ENCODE assay signal across 17 mouse cellular contexts in the genomic region with DNA sequence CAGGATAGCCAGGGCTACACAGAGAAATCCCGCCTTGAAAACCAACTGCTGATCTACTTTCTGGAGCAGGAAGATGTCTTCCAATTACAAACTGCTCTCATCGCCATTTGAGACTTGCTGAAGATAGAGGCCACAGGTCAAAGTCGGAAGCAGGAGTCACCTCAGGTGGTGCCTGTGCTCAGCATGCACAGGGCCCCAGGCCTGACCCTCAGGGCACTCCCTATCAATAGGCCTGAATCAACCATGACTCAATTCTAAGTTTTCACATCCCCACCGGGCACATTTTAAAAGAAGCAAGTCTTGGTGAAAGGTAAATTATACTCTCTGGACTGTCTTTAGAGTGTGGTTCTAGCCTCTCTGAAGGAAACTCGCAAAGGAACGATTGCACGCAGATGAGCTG. TPM values are rescaled to one million over a fixed set of nuclear protein-coding genes. Genes with fewer than 3 reads are reported as not detected.
DNase-seq lines count a peak whose midpoint lies in the region; ATAC-seq and TF ChIP-seq lines count a peak whose summit lies in the region.
"Had no signal": no experiment of that assay in that cellular context is flagged by ENCODE, and none has a peak within 500 bp of the region (broad histone marks: within the 10 kb centered on the region; RNA-seq: fewer than 3 reads in every experiment).

No protein-coding gene starts in this region.

- no peak for ATAC-seq in hindbrain, embryonic 12.5 days (ENCODE audit: low FRiP score)
- no peak for ATAC-seq in hindbrain, embryonic 11.5 days (ENCODE audit: low FRiP score)
- ATAC-seq in lung, postnatal 0 days: no peak
- no peak for ATAC-seq in intestine, embryonic 16.5 days
- no peak for ATAC-seq in stomach, embryonic 15.5 days (ENCODE audit: insufficient read depth, low FRiP score, low read depth)

- H3K4me1 ChIP-seq in hindbrain, embryonic 12.5 days: peaks cover 66% of the 10 kb centered on the region
- H3K4me1 ChIP-seq in hindbrain, embryonic 11.5 days (replicated peaks; ENCODE audit: control insufficient read depth, insufficient read depth, low read length): peaks cover 14% of the 10 kb centered on the region
- H3K4me1 ChIP-seq in lung, postnatal 0 days (ENCODE audit: insufficient read depth, low read depth, low read length): peaks cover 48% of the 10 kb centered on the region
- H3K4me1 ChIP-seq in intestine, embryonic 16.5 days (ENCODE audit: control insufficient read depth, insufficient read depth, low read length): peaks cover 61% of the 10 kb centered on the region
- peaks cover 57% of the 10 kb centered on the region for H3K4me1 ChIP-seq in stomach, embryonic 15.5 days

- H3K9me3 ChIP-seq in hindbrain, embryonic 12.5 days (replicated peaks): no peaks in the 10 kb centered on the region
- no peaks in the 10 kb centered on the region for H3K9me3 ChIP-seq in hindbrain, embryonic 11.5 days (ENCODE audit: control insufficient read depth, low read length)
- no peaks in the 10 kb centered on the region for H3K9me3 ChIP-seq in lung, postnatal 0 days (ENCODE audit: low read length)
- no peaks in the 10 kb centered on the region for H3K9me3 ChIP-seq in intestine, embryonic 16.5 days (ENCODE audit: control insufficient read depth, low read length)
- H3K9me3 ChIP-seq in stomach, embryonic 15.5 days: no peaks in the 10 kb centered on the region
- H3K9me3 ChIP-seq: forebrain, embryonic 12.5 days; G1E; limb, embryonic 12.5 days had no signal

- no peak for TF ChIP-seq EP300 in lung, postnatal 0 days (IDR thresholded peaks at IDR 0.05)

- H3K36me3 ChIP-seq in hindbrain, embryonic 12.5 days: no peaks in the 10 kb centered on the region
- no peaks in the 10 kb centered on the region for H3K36me3 ChIP-seq in hindbrain, embryonic 11.5 days (ENCODE audit: control insufficient read depth, insufficient read depth, low read length)
- no peaks in the 10 kb centered on the region for H3K36me3 ChIP-seq in lung, postnatal 0 days (ENCODE audit: insufficient read depth, low read length)
- no peaks in the 10 kb centered on the region for H3K36me3 ChIP-seq in intestine, embryonic 16.5 days (ENCODE audit: control insufficient read depth, insufficient read depth, low read length)
- H3K36me3 ChIP-seq in stomach, embryonic 15.5 days: no peaks in the 10 kb centered on the region
- H3K36me3 ChIP-seq: forebrain, embryonic 12.5 days had no signal

- H3K27ac ChIP-seq in hindbrain, embryonic 12.5 days: peak overlapping the region; percentile 5; the same call in 1 of the 2 replicates
- no peak overlapping the region for H3K27ac ChIP-seq in hindbrain, embryonic 11.5 days (ENCODE audit: low read depth, low read length)
- H3K27ac ChIP-seq in lung, postnatal 0 days (ENCODE audit: low read length): 0 out of 2 replicates have a peak overlapping the region, but pooled peaks have one; percentile 1
- H3K27ac ChIP-seq in intestine, embryonic 16.5 days (ENCODE audit: low read length): peak overlapping the region; percentile 76
- H3K27ac ChIP-seq in stomach, embryonic 15.5 days: 0 out of 2 replicates have a peak overlapping the region, but pooled peaks have one; percentile 35
- H3K27ac ChIP-seq: limb, embryonic 12.5 days had no signal

- DNase-seq in hindbrain, embryonic 11.5 days (ENCODE audit: low spot score): no peak
- no peak for DNase-seq in lung, postnatal 0 days (ENCODE audit: low spot score)
- no peak for DNase-seq in lung, adult 18-20 months
- DNase-seq in adrenal gland, adult 2 months: no peak
- DNase-seq in adrenal gland, postnatal 25 days: no peak
- DNase-seq: adrenal gland, adult 8-10 months; cerebellum, adult 8-10 months; heart, postnatal 10 days; right cerebral cortex, postnatal 25 days had no signal

- no peak overlapping the region for H3K4me2 ChIP-seq in hindbrain, embryonic 12.5 days (replicated peaks)
- no peak overlapping the region for H3K4me2 ChIP-seq in hindbrain, embryonic 11.5 days (replicated peaks; ENCODE audit: low read depth, low read length)
- no peak overlapping the region for H3K4me2 ChIP-seq in lung, postnatal 0 days (replicated peaks; ENCODE audit: low read depth, low read length)
- peak overlapping the region; percentile 24 for H3K4me2 ChIP-seq in intestine, embryonic 16.5 days (ENCODE audit: low read depth, low read length)
- no peak overlapping the region for H3K4me2 ChIP-seq in stomach, embryonic 15.5 days
- H3K4me2 ChIP-seq: limb, embryonic 12.5 days had no signal

- 64% methylated on average over 7 of the region's 7 CpGs for WGBS in hindbrain, embryonic 12.5 days
- WGBS in hindbrain, embryonic 11.5 days: 68% methylated on average over 7 of the region's 7 CpGs
- 74% methylated on average over 7 of the region's 7 CpGs for WGBS in lung, postnatal 0 days
- 66% methylated on average over 7 of the region's 7 CpGs for WGBS in intestine, embryonic 16.5 days
- 74% methylated on average over 7 of the region's 7 CpGs for WGBS in stomach, embryonic 15.5 days

- no peak overlapping the region for H3K4me3 ChIP-seq in hindbrain, embryonic 12.5 days
- H3K4me3 ChIP-seq in hindbrain, embryonic 11.5 days (ENCODE audit: low read depth, low read length): no peak overlapping the region
- H3K4me3 ChIP-seq in lung, postnatal 0 days (ENCODE audit: low read depth, low read length): no peak overlapping the region
- H3K4me3 ChIP-seq in intestine, embryonic 16.5 days (ENCODE audit: low read length): 0 out of 2 replicates have a peak overlapping the region, but pooled peaks have one; percentile 7
- no peak overlapping the region for H3K4me3 ChIP-seq in stomach, embryonic 15.5 days (replicated peaks)
- H3K4me3 ChIP-seq: forebrain, embryonic 12.5 days; limb, embryonic 12.5 days had no signal

- TF ChIP-seq CTCF in lung, postnatal 0 days (IDR thresholded peaks at IDR 0.05): no peak

- H3K27me3 ChIP-seq in hindbrain, embryonic 12.5 days: no peaks in the 10 kb centered on the region
- H3K27me3 ChIP-seq in hindbrain, embryonic 11.5 days (ENCODE audit: control insufficient read depth, insufficient read depth, low read length): no peaks in the 10 kb centered on the region
- no peaks in the 10 kb centered on the region for H3K27me3 ChIP-seq in lung, postnatal 0 days (replicated peaks; ENCODE audit: insufficient read depth, low read length)
- H3K27me3 ChIP-seq in intestine, embryonic 16.5 days (replicated peaks; ENCODE audit: control insufficient read depth, insufficient read depth, low read length): no peaks in the 10 kb centered on the region
- H3K27me3 ChIP-seq in stomach, embryonic 15.5 days (replicated peaks): no peaks in the 10 kb centered on the region
- H3K27me3 ChIP-seq: forebrain, embryonic 12.5 days; limb, embryonic 12.5 days had no signal

- no peak overlapping the region for H3K9ac ChIP-seq in hindbrain, embryonic 12.5 days
- no peak overlapping the region for H3K9ac ChIP-seq in hindbrain, embryonic 11.5 days (ENCODE audit: low read depth, low read length)
- no peak overlapping the region for H3K9ac ChIP-seq in lung, postnatal 0 days (replicated peaks; ENCODE audit: low read depth)
- peak overlapping the region; percentile 48 for H3K9ac ChIP-seq in intestine, embryonic 16.5 days (ENCODE audit: low read depth, low read length)
- H3K9ac ChIP-seq in stomach, embryonic 15.5 days: no peak overlapping the region
- H3K9ac ChIP-seq: forebrain, embryonic 12.5 days; limb, embryonic 12.5 days had no signal

RNA-seq across cellular contexts. Expression of gene Szrd1, which starts 3.4 kb away (rescaled TPM):
- 30.7 and 32.4 TPM in 2 replicates for polyA plus RNA-seq in hindbrain, embryonic 12.5 days (2016; fragmentation: Nextera tagmentation; extraction: Ambion mirVana)
- polyA plus RNA-seq in hindbrain, embryonic 11.5 days (2014; fragmentation: Nextera tagmentation; extraction: Ambion mirVana): 35.5 and 35.7 TPM in 2 replicates
- 29.3 and 33.4 TPM in 2 replicates for polyA plus RNA-seq in lung, postnatal 0 days (2015; fragmentation: Nextera tagmentation; extraction: Ambion mirVana)
- polyA plus RNA-seq in intestine, embryonic 16.5 days (2015; fragmentation: Nextera tagmentation; extraction: Ambion mirVana): 44.4 and 46.4 TPM in 2 replicates
- 34.5 and 44.3 TPM in 2 replicates for polyA plus RNA-seq in stomach, embryonic 15.5 days (2015; fragmentation: Nextera tagmentation; extraction: Ambion mirVana)
- 100 to 1,000 TPM; 130 to 135 TPM for total RNA-seq in adrenal gland, adult 2 months (2021)
- polyA plus RNA-seq in adrenal gland, adult 2 months (2012; rRNA removed): 65.0 and 75.7 TPM in 2 replicates
- total RNA-seq in adrenal gland, postnatal 25 days (2021): 95.3 and 115 TPM in 2 replicates

RNA-seq across cellular contexts. Expression of gene Fbxo42, which starts 11.6 kb away (rescaled TPM):
- 28.3 and 28.6 TPM in 2 replicates for polyA plus RNA-seq in hindbrain, embryonic 12.5 days (2016; fragmentation: Nextera tagmentation; extraction: Ambion mirVana)
- polyA plus RNA-seq in hindbrain, embryonic 11.5 days (2014; fragmentation: Nextera tagmentation; extraction: Ambion mirVana): 21.9 and 24.8 TPM in 2 replicates
- 11.1 and 12.7 TPM in 2 replicates for polyA plus RNA-seq in lung, postnatal 0 days (2015; fragmentation: Nextera tagmentation; extraction: Ambion mirVana)
- polyA plus RNA-seq in intestine, embryonic 16.5 days (2015; fragmentation: Nextera tagmentation; extraction: Ambion mirVana): 17.9 and 18.5 TPM in 2 replicates
- polyA plus RNA-seq in stomach, embryonic 15.5 days (2015; fragmentation: Nextera tagmentation; extraction: Ambion mirVana): 21.3 and 21.4 TPM in 2 replicates
- 10 to 100 TPM; 19.9 to 22.2 TPM for total RNA-seq in adrenal gland, adult 2 months (2021)
- polyA plus RNA-seq in adrenal gland, adult 2 months (2012; rRNA removed): 11.3 and 11.4 TPM in 2 replicates
- total RNA-seq in adrenal gland, postnatal 25 days (2021): 19.7 and 24.8 TPM in 2 replicates

RNA-seq across cellular contexts. Expression of gene Spata21, which starts 48.0 kb away (rescaled TPM):
- 0.13 TPM in 1 of 2 replicates, not detected in the other for polyA plus RNA-seq in hindbrain, embryonic 12.5 days (2016; fragmentation: Nextera tagmentation; extraction: Ambion mirVana)
- 0.17 and 0.19 TPM in 2 replicates for polyA plus RNA-seq in hindbrain, embryonic 11.5 days (2014; fragmentation: Nextera tagmentation; extraction: Ambion mirVana)
- 0.13 and 0.27 TPM in 2 replicates for polyA plus RNA-seq in lung, postnatal 0 days (2015; fragmentation: Nextera tagmentation; extraction: Ambion mirVana)
- polyA plus RNA-seq in intestine, embryonic 16.5 days (2015; fragmentation: Nextera tagmentation; extraction: Ambion mirVana): 0.22 TPM in 1 of 2 replicates, not detected in the other
- 0.05 and 0.15 TPM in 2 replicates for polyA plus RNA-seq in stomach, embryonic 15.5 days (2015; fragmentation: Nextera tagmentation; extraction: Ambion mirVana)
- not detected for total RNA-seq in adrenal gland, adult 2 months (2021)
- not detected in 2 replicates for polyA plus RNA-seq in adrenal gland, adult 2 months (2012; rRNA removed)
- not detected in 2 replicates for total RNA-seq in adrenal gland, postnatal 25 days (2021)
- total RNA-seq: adrenal gland, adult 8-10 months; G1E; heart, postnatal 10 days had no signal
- polyA plus RNA-seq: C2C12; G1E; limb, embryonic 12.5 days; midbrain, embryonic 11.5 days had no signal

RNA-seq across cellular contexts. Expression of gene Necap2, which starts 58.0 kb away (rescaled TPM):
- 57.6 and 60.7 TPM in 2 replicates for polyA plus RNA-seq in hindbrain, embryonic 12.5 days (2016; fragmentation: Nextera tagmentation; extraction: Ambion mirVana)
- 50.8 and 51.7 TPM in 2 replicates for polyA plus RNA-seq in hindbrain, embryonic 11.5 days (2014; fragmentation: Nextera tagmentation; extraction: Ambion mirVana)
- 102 and 110 TPM in 2 replicates for polyA plus RNA-seq in lung, postnatal 0 days (2015; fragmentation: Nextera tagmentation; extraction: Ambion mirVana)
- polyA plus RNA-seq in intestine, embryonic 16.5 days (2015; fragmentation: Nextera tagmentation; extraction: Ambion mirVana): 79.6 and 82.0 TPM in 2 replicates
- polyA plus RNA-seq in stomach, embryonic 15.5 days (2015; fragmentation: Nextera tagmentation; extraction: Ambion mirVana): 81.4 and 82.0 TPM in 2 replicates
- total RNA-seq in adrenal gland, adult 2 months (2021): 10 to 100 TPM; 55.8 to 65.3 TPM
- polyA plus RNA-seq in adrenal gland, adult 2 months (2012; rRNA removed): 54.8 and 63.7 TPM in 2 replicates
- total RNA-seq in adrenal gland, postnatal 25 days (2021): 56.2 and 67.2 TPM in 2 replicates
